In the genomic region with DNA sequence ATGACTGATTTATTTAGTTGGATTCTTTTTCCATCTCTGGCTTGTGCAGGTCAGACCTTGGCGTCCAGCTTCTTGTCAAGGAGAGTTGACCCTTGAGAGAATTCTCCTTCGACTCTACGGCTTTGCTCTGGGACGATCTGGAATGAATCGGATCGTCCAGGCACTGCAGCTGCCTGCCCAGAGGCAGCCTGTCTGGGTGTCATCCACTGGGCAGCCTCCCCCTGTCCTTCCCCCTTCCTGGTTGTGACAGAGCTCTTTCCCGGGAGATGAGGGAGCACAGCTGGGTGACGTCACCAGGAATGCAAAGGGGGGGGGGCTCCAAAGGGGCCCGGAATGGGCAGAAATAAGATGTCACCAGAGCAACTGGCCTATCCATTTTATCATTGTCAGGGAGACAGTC, we compare ENCODE assay signal across 10 mouse cellular contexts.
DNase-seq lines count a peak whose midpoint lies in the region; ATAC-seq lines count a peak whose summit lies in the region.
"Had no signal": no experiment of that assay in that cellular context is flagged by ENCODE, and none has a peak within 500 bp of the region (broad histone marks: within the 10 kb centered on the region; RNA-seq: fewer than 3 reads in every experiment).

No protein-coding gene starts in this region.

- H3K4me3 ChIP-seq in kidney, embryonic 15.5 days (replicated peaks) = no peak overlapping the region
- no peak overlapping the region for H3K4me3 ChIP-seq in hindbrain, embryonic 11.5 days (ENCODE audit: low read depth, low read length)
- no peak overlapping the region for H3K4me3 ChIP-seq in midbrain, embryonic 14.5 days (replicated peaks; ENCODE audit: low read depth, low read length)
- H3K4me3 ChIP-seq: myocyte had no signal

- 0 out of 2 replicates have a peak, but pooled peaks have one; percentile 62 for ATAC-seq in kidney, embryonic 15.5 days (replicated peaks; ENCODE audit: low FRiP score)
- ATAC-seq in hindbrain, embryonic 11.5 days (ENCODE audit: low FRiP score) = peak; percentile 57; the same call in 1 of the 2 replicates
- no peak for ATAC-seq in midbrain, embryonic 14.5 days (ENCODE audit: low FRiP score, low TSS enrichment)
- no peak for ATAC-seq in activated CD4-positive, CD25-positive, alpha-beta regulatory T cell, adult 4 months

- no peaks in the 10 kb centered on the region for H3K27me3 ChIP-seq in kidney, embryonic 15.5 days
- no peaks in the 10 kb centered on the region for H3K27me3 ChIP-seq in hindbrain, embryonic 11.5 days (ENCODE audit: control insufficient read depth, insufficient read depth, low read length)
- H3K27me3 ChIP-seq in midbrain, embryonic 14.5 days (ENCODE audit: control insufficient read depth, insufficient read depth, low read length) = no peaks in the 10 kb centered on the region

- H3K36me3 ChIP-seq in kidney, embryonic 15.5 days = no peaks in the 10 kb centered on the region
- no peaks in the 10 kb centered on the region for H3K36me3 ChIP-seq in hindbrain, embryonic 11.5 days (ENCODE audit: control insufficient read depth, insufficient read depth, low read length)
- H3K36me3 ChIP-seq in midbrain, embryonic 14.5 days (ENCODE audit: control insufficient read depth, insufficient read depth, low read length) = no peaks in the 10 kb centered on the region

- peak; percentile 38 for DNase-seq in adrenal gland, postnatal 10 days
- no peak for DNase-seq in adrenal gland, postnatal 25 days
- DNase-seq in kidney, postnatal 36 days = no peak
- peak; percentile 28 for DNase-seq in hindbrain, embryonic 11.5 days (ENCODE audit: low spot score)
- no peak for DNase-seq in midbrain, embryonic 14.5 days
- DNase-seq in urinary bladder, adult 18-20 months (ENCODE audit: low spot score in 2 of 2) = no peak
- DNase-seq: layer of hippocampus, postnatal 36 days had no signal

- peak overlapping the region; percentile 41 for H3K4me2 ChIP-seq in kidney, embryonic 15.5 days
- H3K4me2 ChIP-seq in hindbrain, embryonic 11.5 days (replicated peaks; ENCODE audit: low read depth, low read length) = peak overlapping the region; percentile 22
- peak overlapping the region; percentile 32 for H3K4me2 ChIP-seq in midbrain, embryonic 14.5 days (ENCODE audit: low read length)

- no peak overlapping the region for H3K27ac ChIP-seq in kidney, embryonic 15.5 days
- H3K27ac ChIP-seq in hindbrain, embryonic 11.5 days (ENCODE audit: low read depth, low read length) = no peak overlapping the region
- H3K27ac ChIP-seq in midbrain, embryonic 14.5 days (replicated peaks; ENCODE audit: low read depth, low read length) = no peak overlapping the region

- H3K4me1 ChIP-seq in kidney, embryonic 15.5 days = peaks cover 13% of the 10 kb centered on the region
- 0 out of 2 replicates have a peak, but pooled peaks cover 5% of the 10 kb centered on the region for H3K4me1 ChIP-seq in hindbrain, embryonic 11.5 days (replicated peaks; ENCODE audit: control insufficient read depth, insufficient read depth, low read length)
- H3K4me1 ChIP-seq in midbrain, embryonic 14.5 days (ENCODE audit: control insufficient read depth, insufficient read depth, low read length) = no peaks in the 10 kb centered on the region

- 2% methylated on average over 9 of the region's 9 CpGs for WGBS in kidney, embryonic 15.5 days
- 14% methylated on average over 9 of the region's 9 CpGs for WGBS in hindbrain, embryonic 11.5 days
- 11% methylated on average over 9 of the region's 9 CpGs for WGBS in midbrain, embryonic 14.5 days

- no peaks in the 10 kb centered on the region; the same call in 1 of the 2 replicates for H3K9me3 ChIP-seq in kidney, embryonic 15.5 days (replicated peaks)
- no peaks in the 10 kb centered on the region for H3K9me3 ChIP-seq in hindbrain, embryonic 11.5 days (ENCODE audit: control insufficient read depth, low read length)
- H3K9me3 ChIP-seq in midbrain, embryonic 14.5 days (ENCODE audit: control insufficient read depth, low read length) = no peaks in the 10 kb centered on the region

- H3K9ac ChIP-seq in kidney, embryonic 15.5 days = 0 out of 2 replicates have a peak overlapping the region, but pooled peaks have one; percentile 17
- no peak overlapping the region for H3K9ac ChIP-seq in hindbrain, embryonic 11.5 days (ENCODE audit: low read depth, low read length)
- H3K9ac ChIP-seq in midbrain, embryonic 14.5 days (replicated peaks; ENCODE audit: low read length) = no peak overlapping the region; the same call in 1 of the 2 replicates

Comparison
In these comparisons a context has a peak if more than half of its experiments do, and no peak if none do; other contexts are left out.
1. DNase-seq: peak in adrenal gland, postnatal 10 days (single experiment) and hindbrain, embryonic 11.5 days (single experiment); none in adrenal gland, postnatal 25 days (single experiment), kidney, postnatal 36 days (0 of 2), midbrain, embryonic 14.5 days (single experiment) and urinary bladder, adult 18-20 months (0 of 2).
2. ATAC-seq: peak in kidney, embryonic 15.5 days (single experiment) and hindbrain, embryonic 11.5 days (single experiment); none in midbrain, embryonic 14.5 days (single experiment) and activated CD4-positive, CD25-positive, alpha-beta regulatory T cell, adult 4 months (single experiment).
3. Peak in every context shown above with its lines, with median percentiles within 50 percentile points of each other: H3K4me2 ChIP-seq.